Mouse (Mus musculus): ENCODE results near the gene Cachd1.

Gene Cachd1

DNA sequence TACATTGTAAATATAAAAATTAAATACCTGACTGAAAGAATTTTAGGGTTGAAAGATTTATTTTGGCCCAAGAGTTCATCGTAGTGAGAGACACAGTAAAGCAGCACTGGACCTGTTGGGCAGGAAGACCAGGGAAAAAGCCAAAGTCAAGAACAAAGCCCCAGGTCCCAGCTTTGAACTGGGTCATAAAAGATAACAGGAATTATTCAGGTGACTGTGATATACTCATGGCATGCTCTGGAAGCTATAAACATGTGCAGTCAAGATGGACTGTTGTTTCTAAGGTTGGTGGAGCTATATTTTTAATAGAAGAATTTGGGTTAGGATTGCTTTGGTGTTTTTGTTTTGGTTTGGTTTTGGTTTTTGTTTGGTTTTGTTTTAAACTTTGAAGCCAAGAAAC lies 148.7 kb downstream of the Cachd1 start:
- no peak for DNase-seq

DNA sequence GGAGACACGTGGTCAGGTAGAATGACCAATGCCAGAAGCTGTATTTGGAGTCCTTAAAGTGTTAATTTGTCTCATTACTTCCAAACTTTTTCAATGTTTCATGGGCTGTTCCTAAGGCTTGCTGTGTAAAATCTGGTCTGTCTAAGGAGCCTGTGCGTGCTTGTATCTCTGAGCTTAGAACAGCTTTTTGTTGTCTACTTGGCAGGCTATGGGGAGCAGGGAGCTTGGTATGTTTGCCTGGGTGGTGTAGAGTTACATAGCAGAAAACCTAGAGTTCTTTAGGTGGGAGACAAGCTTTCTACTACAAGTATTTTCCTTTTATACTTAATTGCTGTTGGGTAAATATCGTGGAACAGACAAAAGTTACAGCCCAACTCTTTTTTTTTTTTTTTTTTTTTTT lies 150.1 kb downstream of the Cachd1 start:
- no peak for DNase-seq

DNA sequence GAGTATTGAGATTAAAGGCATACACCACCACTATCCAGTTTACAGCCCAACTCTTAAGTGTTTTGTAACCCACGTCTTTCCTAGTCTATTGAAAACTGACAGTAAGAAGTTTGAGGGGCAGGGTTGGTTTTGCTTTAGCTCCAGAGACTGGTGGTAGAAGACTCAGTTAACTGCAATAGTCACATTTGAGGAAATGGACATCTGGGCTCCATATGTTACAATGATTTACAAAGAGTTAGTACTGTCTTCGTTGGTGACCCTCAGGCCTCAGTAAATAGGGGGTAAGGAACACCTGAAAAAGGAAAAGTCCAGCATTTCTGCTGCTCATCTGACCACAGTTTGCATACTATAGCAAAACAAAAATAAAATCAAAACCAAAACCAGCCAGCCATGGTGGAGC lies 150.6 kb downstream of the Cachd1 start:
- no peak for DNase-seq

DNA sequence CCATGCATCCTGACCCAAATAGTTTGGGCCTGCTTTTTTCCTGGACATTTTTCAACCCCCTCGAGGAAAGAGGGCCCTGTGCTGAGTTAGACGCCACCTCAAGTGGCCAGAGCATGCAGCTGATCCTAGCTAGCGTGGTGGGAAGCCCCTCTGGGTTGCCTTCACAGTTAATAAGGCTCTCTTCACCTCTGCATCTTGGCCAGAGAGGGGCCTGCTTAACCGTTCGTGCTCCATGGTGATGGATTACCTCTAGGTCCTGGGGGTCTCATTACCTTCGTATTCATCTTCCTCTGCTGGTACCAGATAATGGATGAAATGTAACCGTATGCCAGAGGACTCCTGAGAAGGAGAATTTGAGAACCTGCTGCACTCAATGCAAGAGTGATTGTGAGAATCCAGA lies 167.2 kb downstream of the Cachd1 start:
- no peak for DNase-seq

DNA sequence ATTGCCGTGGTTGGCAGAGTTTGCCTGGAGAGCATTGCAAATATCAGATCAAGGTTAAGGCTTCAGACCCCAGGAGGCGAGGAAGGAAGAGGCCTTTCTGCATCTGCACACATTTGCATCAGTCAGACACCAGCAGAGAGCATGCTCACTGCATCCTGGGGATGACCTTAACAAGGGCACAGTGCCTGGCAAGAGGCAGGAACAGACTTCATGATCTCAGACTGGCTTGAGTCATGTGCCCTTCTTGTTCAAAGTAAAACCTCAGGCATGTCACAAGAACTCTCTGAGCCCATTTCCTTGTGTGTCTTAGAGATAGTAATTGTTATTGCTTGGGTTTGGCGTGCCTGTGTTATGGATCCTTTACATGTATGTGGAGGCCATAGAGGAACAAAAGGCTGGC lies 167.8 kb downstream of the Cachd1 start:
- no peak for DNase-seq

DNA sequence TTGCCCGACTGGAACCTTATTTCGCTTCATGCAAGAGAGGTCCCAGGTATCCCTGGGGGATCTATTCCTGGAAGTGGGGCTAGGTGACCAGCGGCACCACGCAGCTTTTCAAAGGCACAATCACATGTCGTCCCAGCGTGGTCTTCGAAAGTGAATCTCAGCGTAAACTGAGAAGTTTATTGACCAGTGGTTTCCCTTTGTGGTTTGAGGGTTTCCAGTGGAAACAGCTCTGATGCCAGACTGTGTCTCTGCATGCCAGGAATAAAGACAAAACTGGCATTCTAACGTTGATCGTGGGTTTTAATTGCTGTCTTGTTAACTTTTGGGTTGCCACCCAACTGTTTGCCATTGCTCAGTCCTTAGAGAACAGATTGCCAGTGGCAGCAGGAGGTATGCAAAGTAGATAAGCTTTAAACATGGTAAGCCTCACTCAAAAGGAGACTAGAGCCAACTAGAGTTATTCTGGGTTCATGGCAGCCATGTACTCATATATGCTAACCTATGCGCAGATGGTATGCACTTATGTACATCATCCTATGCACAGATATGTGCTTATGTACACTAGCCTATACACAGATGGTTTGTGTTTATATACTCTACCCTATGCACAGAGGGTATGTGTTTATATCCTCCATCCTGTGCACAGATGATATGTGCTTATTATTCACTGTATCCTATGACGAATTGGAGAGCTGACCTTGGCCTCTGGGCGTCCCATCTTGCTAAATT lies 168.9 kb downstream of the Cachd1 start:
- no peak for DNase-seq

DNA sequence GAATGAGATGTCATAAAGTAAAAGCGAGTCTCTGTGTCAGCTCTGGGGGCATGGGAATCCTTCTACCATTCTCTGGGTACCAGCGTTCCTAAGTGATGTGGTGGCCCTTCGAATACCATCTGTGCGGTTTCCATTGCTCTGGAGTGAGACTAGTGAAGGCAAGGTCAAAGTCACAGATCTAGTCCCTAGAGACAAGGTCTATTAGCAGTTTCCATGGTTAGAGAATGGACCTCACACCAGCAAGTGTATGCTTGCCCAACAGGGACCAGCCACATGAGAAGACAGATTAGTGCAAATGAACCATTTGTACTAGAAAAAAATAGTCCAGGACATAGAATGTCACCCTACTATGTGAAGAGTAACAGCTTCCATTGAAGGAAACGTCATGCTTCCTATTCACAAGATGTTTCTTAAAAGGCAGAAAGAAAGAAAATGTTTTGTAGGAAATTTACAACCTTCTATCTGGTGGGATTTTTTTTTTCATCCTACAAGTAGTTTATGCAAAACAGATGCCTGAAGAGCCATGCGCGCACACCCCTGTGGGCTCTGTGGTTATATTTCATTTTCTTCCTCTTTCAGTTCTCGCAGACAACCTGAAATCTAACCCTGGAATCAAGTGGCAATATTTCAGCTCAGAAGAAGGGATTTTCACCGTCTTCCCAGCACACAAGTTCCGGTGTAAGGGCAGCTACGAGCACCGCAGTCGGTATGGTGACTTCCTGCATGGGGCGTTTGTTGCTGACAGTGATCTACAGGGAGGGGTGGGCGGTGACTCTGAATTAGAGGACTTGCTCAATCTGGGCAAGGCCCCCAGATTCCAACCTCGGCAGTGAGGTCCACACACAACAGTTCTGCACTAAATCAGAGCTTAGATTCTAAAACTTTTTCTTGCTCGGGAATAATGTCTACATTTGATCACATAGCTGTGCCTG lies 172.3 kb downstream of the Cachd1 start:
- no peak for DNase-seq

DNA sequence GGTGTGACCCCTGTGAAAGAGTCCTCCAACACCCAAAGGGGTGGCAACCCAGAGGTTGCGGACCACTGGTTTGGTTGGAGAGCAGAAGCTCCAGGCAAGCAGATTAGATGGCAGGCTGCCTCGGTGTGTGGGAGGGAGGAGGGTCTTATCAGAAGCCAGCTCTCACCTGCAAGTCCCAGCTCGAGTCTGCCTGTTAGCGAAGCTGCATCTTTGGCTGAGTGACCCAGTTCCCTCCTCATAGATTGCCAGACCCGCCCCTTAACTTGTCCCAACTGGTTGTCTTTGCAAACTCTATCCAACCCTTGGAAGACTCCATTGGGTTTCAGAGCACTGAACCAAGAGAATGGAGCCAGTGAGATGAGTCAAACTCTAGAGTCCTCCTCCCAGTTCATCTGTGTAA lies 173.8 kb downstream of the Cachd1 start:
- no peak for DNase-seq

DNA sequence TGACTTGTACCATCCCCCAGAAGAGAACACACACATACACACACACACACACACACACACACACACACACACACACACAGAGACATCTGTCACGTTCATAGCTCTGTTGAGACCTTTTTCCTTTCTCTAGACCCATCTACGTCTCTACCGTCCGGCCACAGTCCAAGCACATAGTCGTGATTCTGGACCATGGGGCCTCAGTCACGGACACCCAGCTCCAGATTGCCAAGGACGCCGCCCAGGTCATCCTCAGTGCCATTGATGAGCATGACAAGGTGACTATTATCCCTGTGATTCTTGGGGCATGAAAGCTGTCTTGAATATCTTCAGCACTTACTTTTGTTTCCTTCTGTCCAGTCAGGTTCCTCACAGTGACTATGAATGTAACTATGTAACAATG lies 175.4 kb downstream of the Cachd1 start:
- DNase-seq = no peak

DNA sequence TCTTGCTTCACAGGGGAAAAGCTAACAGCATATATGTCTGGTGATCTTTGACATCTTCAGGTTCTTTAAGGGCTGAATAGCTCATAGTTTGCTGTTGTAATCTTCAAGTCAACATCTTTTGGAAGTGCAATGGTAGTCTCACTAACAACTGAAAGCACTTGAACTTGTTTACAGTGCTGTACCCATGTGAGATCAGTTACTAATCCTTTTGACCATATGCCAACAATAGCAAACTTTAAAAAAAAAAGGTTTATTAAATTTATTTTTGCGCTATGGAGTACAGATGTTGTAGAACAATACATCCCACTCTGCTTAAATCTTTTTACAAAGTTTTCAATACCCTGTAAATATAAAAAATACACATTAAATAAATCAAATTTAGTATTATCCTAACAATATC lies 186.9 kb downstream of the Cachd1 start:
- no peak for DNase-seq

DNA sequence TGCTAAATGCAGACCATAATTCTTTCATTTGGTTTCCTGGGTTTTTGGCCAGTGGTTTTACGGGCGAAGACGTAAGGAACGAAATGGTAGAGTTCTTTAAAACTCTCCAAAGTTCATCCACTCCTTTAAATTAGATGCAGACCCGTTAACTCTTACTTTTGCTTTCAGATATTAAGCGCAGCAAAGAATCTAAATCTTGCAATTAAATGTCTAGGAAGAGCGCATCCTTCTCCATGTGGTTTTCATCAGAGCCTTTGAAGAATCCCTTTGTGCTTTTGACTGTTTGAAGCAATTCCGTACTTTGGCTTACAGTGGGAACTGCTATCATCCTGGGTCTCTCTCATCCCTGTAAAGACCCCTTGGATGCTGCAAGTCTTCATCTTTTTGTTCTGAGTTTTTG lies 187.3 kb downstream of the Cachd1 start:
- no peak for DNase-seq

DNA sequence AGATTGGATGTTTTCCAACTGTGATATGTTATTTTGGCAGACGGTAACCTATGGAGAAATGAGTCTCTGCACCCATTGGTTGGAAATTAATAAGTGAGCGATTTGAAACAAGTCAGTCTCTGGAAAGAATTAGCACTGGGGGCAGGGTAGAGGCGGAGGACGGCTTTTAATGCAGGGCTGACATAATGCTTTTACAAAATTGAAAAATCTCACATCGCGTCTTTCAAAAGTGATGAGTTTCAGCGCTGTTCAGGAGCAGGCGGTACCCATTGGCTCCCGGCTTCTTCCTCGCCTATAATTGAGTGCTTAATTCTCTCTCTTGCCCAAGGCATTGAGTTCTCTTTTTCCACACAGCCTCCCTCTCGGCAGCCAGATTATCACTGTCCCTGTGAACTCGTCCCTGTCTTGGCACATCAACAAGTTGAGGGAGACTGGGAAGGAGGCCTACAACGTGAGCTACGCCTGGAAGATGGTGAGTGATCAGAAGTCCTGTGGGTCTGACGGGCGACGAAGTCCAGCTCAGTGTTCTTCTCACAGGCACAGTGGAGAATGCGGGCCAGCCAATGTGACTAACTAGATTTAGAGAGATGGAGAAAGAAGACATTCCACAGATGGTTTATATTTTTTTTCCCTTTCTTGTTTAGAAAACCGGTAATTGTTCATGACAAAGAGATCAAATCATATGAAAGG lies 191.4 kb downstream of the Cachd1 start:
- DNase-seq = no peak

DNA sequence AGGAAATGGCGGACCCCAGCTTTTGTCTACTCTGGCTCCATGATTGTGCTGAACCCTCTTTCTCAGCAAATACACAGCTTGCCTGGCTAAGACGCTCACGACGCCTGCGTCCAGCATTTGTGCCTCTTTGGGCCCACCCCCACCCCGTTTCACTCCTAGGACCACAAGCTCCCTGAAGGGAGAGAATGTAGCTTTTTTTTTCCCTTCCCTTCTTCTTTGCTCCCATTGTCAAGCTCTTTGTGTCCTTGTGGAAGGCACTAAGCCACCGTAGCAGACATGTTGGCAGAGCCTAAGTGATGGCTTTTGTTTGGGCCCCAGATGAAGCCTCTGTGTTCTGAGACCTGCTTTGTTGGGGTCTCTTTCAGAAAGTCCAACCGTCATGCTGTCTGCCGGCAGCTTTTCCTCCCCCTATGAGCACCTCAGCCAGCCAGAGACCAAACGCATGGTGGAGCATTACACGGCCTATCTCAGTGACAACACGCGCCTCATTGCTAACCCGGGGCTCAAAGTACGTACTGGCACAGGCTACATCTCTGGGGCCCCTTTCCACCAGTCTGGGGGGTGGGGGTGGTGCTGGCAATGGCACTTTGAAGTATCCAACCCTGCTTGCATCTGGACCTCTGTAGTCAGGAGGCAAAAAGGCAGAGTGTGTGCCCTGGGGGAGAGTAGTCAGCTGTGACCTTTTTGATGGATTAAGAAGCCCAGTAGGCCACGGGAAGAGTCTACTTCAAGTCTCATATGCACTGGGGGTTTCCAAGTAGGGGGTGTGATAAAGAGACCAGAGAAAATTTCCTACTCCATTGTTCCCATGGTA lies 197.4 kb downstream of the Cachd1 start:
- peak; percentile 15 for DNase-seq

DNA sequence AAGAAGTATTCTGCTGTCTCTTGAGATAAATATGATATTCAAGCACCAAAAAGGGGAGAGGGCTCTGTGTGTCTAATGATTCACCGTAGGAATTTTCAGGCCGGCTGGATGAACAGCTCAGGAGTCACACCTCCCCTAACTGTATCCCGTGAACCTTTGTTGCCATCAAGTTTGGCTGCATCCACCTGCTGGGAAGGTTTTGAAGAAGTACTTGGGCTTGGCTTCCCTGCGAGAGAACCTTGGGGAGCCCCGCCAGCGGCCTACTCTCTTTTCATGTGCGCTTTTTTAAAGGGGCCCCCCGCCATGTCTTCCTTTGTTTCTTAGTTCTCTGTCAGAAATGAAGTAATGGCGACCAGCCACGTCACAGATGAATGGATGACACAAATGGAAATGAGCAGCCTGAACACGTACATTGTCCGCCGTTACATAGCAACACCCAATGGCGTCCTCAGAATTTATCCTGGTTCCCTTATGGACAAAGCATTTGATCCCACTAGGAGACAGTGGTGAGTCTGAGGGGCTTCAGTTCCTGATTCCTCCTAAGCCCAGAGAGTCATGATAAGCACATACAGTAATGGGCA lies 198.1 kb downstream of the Cachd1 start:
- DNase-seq = no peak

DNA sequence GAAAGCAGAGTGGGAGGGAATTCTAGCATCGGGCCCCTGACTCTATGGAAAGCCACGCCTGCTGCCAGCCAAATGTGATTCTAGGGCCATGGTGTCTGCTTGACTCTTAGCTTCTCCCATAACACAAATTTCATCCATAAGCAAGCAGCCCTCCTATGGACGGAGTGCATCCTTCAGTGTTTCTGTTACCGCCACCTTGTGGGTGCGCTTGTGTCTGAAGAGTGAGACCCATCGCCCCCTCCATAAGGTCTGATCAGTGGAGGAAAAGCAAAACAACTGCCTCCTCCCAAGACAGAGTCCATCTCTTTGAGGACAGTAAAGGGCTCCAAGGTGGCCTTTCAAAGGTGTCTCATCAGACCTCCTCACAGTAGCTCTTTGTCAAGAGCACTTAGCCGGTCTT lies 201.0 kb downstream of the Cachd1 start:
- no peak for DNase-seq

DNA sequence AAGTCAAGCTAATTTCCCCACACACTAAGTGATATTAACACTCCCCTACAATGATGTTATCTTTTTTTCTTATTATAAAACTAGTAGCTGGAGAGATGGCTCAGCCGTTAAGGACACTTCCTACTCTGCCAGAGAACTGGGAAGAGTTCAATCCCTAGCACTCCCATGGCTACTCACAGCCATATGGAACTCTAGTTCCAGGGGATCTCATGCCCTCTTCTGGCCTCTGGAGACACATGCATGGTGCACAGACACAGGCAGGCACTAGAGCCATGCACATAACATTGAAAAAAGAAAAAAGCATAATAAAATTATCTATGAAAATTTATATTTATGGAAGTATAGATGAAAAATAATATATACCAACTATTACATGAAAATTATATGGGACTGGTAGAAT lies 210.7 kb downstream of the Cachd1 start:
- DNase-seq = no peak

DNA sequence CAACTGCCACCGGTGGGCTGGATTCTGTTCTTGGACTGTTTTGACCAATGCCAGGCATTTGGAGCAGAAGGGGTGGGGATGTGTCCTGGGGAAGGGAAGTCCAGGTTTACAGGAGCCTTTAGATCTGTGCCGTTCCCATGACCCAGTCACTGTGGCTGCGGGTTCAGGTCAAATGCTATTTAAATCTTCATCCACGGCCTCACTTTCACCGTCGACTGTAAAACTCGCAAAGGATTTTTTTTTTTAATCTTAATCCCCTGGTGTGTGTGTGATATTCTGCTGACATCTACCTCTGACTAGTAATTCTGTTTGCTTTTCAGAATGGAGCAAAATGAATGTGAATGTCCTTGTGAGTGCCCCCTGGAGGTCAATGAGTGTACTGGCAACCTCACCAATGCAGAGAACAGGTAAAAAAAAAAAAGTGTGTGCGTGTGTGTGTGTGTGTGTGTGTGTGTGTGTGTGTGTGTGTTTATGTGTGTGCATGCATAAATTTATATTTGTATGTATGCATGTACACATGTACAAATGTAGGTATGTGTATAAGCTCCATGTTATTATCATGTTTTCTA lies 211.8 kb downstream of the Cachd1 start:
- DNase-seq = no peak

DNA sequence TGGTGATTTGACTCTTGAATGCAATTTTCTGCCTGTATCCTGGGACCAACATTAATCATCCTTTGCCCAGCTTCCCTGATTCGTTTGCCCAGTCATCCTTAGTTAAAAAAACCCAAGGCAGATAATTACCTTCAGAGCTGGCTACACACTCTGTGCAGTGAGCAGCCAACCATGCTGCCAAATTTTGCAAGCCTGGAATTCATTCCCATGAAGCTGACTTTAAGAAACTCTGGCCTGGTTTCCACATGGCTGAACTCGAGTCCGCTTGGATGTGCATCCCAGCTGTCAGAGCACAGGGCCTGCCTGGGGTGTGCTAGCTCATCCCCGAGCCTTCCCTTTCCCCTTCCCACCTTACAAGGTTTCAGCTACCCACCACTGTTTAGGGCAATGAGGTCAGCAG lies 214.5 kb downstream of the Cachd1 start:
- DNase-seq = no peak

DNA sequence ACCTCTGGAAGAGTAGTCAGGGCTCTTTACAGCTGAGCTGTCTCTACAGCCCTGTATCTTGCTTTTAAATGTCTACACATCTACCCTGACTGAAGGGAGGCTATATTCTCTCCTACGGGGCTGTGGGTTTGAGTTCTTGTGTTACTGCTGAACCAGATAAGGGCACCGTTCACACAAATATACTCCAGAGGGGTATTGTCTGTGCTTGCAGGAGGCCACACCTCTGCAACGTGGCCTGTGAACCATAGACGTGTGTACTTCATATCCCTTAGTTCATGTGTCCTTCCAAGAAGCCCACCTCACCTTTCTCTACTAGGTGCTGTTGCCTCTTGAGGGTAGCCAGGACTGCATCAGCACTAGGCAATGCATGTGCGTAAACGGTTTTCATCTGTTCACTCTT lies 215.6 kb downstream of the Cachd1 start:
- no peak for DNase-seq

DNA sequence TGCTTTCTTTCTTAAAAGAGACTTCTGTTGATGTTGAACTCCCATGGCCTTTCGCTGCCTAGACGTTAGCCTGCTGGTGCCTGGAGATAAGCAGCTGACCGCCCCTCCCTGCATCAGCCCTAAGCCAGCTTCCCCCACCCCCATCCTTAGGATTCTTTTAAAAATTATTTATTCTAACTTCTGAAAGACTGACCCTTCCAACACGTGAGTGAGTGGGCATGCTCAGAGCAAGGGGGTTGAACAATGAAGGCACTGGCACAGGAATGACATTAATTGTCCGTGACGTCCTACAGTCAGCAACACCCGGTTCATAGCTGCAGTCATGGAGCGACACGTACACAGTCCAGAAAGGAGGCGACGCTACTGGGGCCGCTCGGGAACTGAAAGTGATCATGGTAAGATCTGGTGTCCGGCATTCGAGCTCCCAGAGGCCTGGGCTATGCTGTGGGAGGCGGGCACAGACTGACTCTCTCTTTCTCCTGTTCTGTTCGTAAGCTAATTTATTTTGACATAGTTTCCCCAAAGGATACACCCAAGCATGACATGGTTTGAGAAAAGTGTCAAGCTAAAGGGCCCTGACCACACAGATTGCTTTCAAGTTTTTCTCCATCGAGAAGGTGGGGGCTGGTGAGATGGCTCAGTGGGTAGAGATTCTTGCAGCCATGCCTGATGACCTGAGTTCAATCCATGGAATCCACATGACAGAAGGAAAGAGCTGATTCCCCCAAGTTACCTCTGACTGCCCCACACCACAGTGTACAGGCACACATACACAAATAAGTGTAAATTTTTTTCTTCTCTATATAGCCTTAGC lies 218.2 kb downstream of the Cachd1 start:
- DNase-seq = no peak

DNA sequence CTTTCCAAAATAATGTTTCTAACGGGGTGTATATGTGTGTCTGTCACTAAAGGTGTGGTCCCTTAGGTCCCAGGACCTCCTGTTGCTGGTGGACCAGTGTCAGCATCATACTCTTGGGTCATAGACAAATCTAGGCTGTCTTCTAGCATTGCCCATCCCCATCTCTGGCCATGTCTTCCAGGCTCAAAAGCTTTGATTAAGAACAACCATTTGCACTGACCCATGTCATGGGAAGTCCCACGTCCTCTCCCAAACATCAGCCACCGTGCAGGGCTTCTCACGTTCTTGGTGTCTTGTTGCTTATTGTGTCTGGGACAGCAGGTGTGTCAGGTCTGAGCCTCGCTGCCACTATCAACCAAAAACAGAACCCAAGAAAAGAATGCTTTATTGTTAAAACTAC lies 219.1 kb downstream of the Cachd1 start:
- DNase-seq = no peak

Data from cerebellum, adult 11-12 months (tissue).